Mouse (Mus musculus): Measurements from ENCODE around the gene Gm20379.
A peak's percentile ranks its signal among the peaks of the same experiment; 100 is the strongest.

The Gm20379 gene

DNA sequence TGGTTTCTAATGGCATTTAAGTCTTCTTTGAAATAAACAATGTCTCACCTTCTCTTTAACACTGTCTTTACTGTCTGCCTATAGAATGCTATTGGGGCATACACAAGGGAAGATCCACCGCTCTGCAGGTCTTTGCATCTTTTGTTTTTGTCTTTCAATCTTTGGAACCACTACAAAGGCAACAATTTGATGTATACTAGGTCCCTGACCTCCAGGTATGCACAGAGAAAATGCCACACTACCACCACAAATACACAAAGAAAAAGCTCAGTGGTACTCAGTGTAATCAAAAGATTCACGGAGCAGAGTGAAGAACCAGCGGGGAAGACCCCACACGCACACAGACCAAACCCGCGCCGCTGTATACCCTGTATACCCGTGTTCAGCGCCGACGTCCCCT lies at the start of gene Gm20379:
Gene Gm20379, plus strand, starts transcription at position 301 of the 400 bp plus-strand sequence.
- no peak for DNase-seq (ENCODE audit: low spot score in 2 of 2)

DNA sequence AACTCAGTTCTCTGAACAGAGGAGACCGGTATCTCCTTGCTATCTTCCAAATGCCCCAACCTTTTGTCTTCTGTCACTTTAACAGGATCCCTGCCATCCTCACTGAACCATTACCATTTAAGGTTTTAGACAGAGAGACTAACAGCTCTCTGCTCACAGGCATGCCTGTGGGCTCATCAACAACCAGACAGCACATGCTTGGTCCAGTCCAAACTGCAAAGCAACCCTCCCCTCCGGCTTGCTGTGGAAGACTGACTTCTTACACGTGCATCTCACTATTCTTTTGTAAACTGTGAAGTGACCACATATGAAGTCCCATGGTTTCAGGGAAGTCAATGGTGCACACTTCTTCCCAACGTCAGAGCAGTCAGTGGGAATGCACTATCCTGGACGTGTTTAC lies 44.5 kb upstream of the Gm20379 start:
- DNase-seq (ENCODE audit: low spot score in 2 of 2): no peak

DNA sequence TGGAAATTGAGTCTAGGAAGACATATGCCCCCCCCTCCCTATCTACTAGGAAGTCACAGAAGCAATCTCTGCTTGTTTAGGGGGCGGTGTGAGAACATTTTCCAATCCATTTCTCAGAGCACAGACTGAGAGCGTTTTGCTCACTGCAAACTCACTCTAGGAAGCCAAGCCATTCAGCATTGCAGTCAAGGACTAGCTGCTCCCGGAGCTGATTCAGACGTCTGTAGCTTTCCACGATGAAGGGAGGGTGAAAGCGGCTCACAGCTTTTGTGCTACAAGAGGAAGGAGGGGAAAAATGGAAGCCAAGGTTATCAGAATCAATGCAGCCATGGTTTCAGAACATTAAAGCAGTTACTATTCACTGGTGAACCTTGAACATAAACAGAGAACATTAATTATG lies 42.2 kb upstream of the Gm20379 start:
- no peak for DNase-seq (ENCODE audit: low spot score in 2 of 2)

DNA sequence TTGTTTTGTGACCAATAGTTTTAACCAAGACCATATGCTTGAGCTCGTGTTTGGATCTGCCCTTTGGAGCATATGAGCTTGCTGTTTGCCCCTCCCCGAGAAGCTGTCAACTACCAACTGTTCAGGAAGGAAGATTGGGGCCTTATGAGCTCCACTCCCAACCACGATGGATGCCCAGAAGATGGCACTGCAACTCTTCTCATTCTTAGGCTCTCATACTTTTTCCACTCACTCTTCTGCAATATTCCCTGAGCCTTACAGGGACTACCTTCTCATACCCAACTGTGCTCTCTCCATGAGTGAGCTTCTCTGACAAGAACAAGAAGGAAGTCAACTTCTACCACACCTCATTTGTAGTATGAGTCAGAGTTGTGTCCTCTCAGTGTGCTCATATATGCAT lies 38.7 kb upstream of the Gm20379 start:
- DNase-seq (ENCODE audit: low spot score in 2 of 2): no peak

DNA sequence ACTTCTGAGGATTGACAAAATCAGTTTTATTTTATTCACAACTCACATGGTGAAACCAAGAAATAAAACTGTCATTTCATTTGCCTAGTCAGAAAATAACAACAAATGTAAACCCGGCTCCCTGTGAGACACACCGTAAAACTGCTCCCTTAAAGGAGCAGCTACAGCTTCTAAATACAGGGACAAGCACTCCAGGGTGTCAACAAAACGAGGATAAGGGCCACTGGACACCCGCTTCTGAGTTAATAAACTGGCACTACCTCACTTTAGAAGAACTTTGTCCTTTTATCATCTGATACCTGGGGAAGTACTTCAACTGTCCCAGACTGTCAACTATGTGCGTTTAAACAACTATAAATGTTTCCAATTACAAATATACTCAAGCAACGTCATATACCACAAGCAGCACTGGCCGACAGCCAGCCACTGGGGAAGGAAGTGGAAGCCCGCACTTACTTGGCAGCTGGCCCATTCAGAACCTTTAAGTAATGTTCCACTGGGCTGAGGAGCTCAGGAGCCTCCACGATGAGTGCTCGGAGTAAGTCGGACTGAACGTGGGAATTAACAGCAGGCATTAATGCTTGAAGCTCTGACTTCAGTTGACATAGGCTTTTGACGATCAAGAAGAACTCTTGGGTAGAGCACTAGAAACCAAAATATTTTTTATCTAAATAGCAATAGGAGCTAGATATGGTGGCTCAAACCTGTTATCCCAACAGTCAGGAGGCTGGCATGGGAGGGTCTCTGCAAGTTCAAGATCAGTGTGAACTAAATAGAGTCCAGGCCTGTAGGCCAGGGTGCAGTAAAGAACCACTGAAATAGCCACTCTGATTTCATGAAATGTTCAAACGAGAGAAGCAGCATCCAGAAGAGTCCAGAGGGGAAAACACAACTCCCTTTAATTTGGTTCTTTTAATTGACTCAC lies 31.2 kb upstream of the Gm20379 start:
- peak; percentile 7 to 63 for DNase-seq (ENCODE audit: low spot score in 2 of 2)

DNA sequence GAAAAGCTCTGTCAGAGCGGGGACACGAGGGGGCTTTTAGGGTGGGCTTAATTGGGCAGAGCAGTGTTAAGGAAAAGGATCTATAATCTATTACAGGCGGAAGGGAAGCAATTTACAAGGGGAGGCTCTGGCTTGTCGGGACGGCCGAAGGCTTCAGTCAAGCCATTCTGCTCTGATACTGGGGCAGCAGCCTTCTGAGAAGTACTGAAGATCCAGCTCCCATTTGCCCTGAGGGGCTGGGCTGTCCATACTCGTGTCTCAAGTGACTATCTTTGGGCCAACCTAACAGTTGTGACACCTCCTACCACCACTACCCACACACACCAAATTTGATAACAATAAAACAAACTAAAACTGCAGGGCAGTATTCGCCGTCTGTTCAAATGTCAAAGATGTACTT lies 30.5 kb upstream of the Gm20379 start:
- DNase-seq (ENCODE audit: low spot score in 2 of 2): no peak

DNA sequence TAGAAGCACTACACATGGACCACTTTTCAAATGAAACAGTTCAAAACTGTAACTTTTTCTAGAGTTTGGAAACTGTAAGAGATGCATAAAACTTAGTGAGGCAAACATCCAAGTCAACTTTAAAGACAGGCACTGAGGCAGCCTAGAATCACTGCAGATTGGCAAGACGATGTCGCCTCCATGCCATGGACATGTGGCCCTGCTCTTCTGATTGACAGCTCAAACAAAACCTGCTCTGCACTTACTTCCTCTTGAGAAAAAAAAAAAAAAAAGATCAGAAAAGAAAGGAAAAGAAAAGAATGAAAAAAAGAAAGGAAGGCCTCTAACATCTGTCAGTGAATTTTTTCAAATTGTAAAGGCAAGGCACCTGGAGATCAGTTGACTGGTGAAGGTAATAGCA lies 28.8 kb upstream of the Gm20379 start:
- no peak for DNase-seq (ENCODE audit: low spot score in 2 of 2)

DNA sequence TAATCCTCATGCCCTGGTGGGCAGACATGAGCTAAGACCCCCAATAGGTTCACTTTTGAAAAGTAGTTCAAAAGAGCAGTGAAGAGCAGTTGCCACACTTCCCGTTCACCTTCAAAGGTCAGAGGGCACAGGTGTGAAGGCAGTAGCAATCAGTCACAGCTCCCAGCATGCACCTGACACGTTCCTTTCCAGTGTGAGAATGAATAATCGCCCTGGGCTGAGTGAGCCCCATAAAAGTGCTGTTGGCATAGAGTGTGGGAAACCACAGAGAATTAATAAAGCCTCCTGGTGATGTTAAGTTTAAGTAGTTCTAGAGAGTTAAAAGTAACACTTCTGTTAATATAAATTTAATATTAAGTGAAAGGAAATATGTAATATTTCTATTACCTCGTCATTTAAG lies 14.2 kb upstream of the Gm20379 start:
- no peak for DNase-seq (ENCODE audit: low spot score in 2 of 2)

DNA sequence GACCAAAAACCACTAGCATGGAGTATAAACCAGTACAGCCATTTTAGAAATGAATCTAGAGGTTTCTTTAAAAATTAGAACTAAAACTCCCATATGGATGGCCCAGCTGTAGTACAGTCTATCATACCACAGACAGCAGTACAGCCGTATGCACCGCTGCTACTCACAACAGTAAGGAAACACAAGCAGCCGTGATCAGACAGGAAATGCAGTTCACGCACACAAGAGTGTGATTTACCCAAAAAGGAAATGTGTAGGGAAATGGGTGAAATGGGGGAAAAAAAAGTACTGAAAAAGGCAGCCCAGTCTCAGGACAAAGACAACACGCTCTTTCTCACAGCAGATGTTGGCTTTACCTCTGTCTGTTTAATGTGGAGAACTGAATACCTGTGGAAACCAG lies 11.9 kb upstream of the Gm20379 start:
- no peak for DNase-seq (ENCODE audit: low spot score in 2 of 2)

DNA sequence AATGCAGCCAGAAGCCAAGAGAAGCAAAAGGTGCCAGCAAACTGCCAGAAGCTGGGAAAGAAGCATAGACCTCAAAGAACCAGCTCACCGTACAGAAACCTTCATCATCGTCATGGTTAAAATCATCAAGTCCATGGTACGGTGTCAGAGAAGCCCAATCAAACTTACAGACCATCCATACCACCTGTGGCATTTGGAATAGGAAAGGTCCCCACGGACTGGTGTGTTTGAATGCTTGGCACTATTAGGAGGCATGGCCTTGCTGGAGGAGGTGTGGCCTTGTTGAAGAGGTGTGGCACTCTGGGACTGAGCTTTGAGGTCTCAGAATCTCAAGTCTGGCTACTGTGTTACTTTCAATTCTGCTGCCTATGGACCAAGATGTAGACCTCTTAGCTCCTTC lies 9.3 kb upstream of the Gm20379 start:
- no peak for DNase-seq (ENCODE audit: low spot score in 2 of 2)

DNA sequence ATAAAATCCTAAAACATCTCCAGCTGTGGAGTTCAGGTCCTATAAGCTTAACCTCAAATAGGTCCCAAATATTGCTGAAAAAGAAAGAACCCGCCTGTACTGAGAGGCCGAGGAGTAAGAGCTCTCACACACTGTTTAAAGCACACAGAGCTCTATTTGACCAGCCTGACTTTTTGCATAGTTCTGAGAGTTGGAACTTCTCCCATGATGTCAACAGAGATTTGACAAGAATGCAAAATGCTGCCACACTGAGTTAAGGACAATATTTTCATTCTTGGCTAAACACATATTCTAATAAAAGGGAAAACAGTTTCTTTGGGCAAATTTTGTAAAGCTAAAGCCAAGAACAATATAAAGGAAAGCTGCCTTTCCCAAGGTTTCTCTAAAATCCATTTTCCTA lies 8.8 kb upstream of the Gm20379 start:
- no peak for DNase-seq (ENCODE audit: low spot score in 2 of 2)

DNA sequence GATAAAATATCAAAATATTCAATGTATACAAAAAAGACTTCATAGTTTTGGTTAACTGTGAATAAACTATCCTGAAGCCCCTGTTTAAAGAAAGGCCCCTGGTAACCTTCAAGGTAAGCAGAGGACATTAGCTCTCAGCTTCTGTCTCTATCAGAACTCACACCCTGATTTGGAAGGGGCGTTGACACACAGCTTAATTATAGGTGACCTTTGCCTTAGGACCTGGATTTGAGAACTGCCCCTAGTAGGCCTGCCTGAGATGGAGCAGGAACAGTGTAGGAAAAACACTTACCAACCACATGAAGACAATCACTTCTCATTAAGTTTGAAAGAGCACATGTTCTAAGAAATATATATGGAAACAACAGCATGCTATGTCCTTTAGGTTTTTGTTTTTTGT lies 6.3 kb upstream of the Gm20379 start:
- no peak for DNase-seq (ENCODE audit: low spot score in 2 of 2)

DNA sequence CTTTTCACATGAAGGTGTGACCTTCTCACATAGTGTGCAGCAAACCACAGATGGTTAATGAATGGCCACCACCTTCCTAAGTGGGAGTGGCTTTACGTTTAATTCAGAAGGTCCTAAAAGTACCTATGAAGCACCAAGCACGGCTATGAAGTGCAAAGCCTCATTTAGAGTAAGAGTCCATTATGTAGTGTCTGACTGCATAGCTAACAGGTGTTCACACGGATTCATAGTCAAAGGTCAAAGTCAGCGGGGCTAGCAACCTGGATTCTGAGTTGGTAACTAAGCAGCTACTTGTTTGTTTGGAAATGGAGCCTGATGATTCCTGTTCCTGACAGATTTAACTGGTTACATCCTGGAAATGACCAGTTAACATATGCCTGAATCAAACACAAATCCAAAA lies 4.0 kb upstream of the Gm20379 start:
- DNase-seq (ENCODE audit: low spot score in 2 of 2): no peak

DNA sequence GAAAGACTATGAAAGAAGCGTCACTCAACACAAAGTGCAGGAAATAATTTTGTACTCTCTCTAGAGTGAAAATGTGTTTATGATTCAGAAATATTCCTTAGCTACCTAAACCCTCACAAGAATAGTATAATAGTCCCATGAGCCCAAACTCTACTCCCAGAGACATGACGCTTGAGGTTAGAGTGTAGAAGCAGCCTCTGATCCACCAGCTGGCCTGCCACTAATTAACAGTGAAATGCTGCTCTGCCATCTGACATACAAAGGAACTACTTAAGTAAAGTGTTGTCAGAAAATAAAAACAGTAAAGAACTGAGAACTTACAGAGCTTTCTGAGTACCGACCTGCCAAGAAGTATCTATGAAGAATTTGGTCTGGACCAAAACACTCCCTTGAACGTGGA lies 3.3 kb upstream of the Gm20379 start:
- no peak for DNase-seq (ENCODE audit: low spot score in 2 of 2)

DNA sequence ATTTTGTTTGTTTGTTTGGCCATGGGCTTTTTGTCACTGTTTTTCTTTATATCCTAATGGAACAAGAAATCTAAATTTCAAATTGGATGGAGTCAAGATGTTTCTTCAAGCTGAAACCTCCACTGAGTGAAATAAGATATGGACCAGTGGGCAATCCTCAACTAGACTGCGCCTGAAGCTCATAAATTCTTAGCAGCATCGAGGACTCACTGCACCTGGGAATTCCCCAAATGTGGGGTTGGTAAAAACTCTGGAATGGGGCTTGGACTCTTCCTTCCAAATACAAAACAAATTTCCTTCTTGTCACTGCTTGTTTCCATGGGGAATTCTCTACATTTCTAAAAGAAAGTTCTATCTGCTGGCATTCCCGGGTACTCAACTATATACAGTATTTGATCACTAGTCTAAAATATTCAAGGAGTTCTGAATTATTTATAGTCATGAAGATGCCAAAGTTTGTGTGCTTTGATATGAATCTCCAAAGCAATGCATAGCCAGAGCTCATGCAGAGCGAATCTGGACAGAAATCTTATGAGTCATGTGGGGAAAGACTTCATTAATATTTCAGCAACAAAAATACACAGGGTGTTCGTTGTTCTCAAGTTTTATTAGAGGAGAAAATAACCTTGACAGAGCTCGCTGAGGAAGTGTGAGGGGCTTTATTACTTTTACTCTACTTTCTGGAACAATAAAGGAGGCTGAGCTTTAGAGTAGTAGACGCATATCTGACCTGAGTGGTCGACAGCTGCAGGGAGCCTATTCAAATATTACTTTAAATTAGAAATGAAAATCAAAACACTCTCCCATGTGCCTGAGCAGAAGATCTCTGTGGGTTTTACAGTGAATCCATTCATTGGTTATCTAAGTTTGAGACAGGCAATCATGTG lies 2.5 kb upstream of the Gm20379 start:
- DNase-seq (ENCODE audit: low spot score in 2 of 2): no peak

DNA sequence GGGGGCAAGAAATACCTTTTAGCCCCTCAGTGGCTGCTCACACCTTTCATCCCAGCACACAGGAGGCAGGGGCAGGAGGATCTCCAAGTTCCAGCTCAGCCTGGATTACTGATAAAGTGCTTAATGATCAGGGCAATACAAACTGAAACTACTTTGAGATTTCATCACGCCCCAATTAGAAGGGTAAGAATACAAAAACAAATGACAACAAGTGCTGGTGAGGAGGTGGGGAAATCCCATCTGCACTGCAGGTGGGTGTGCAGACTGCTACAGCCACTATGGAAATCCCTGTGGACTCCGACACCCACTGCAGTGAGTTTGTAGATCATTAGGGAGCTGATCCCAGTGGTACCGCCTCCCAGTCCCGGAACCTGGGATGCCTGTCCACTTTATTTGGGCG lies 1.5 kb upstream of the Gm20379 start:
- no peak for DNase-seq (ENCODE audit: low spot score in 2 of 2)

DNA sequence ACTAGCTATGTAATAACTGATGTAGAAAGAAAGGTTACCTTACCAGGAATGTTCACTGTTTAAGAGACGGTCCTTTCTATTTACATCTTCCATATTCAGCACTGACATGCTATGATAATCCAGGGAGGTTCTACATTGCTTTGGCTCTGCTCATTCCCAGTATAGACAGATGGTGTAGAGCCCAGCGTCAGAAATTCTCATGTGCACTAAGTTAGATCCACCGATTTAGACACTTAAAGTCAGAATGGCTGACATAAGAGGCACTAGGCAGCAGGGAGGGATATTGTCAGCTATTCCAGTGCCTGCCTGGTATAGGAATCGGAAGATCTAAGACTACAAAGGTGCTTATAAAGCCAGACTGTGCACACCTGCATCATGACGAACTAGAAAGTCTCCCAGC lies 8.8 kb downstream of the Gm20379 start:
- no peak for DNase-seq (ENCODE audit: low spot score in 2 of 2)

DNA sequence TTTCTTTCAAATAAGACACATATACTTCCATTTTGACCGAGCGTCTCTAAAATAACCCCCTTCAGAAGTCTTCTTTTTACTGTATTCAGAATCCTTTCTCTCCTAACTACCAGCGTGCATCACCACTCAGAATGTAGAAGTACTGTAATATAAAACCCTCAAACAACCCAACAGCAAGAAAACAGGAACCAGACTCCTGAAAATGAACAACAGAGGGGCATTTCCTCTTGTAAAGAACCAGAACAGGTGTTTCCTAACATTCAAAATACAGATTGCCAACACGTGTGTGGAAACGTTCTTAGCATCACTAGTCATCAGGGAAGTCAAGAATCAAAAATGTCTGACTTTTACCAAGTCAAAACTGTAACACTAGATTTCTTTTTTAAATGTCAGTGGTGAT lies 15.0 kb downstream of the Gm20379 start:
- no peak for DNase-seq (ENCODE audit: low spot score in 2 of 2)

DNA sequence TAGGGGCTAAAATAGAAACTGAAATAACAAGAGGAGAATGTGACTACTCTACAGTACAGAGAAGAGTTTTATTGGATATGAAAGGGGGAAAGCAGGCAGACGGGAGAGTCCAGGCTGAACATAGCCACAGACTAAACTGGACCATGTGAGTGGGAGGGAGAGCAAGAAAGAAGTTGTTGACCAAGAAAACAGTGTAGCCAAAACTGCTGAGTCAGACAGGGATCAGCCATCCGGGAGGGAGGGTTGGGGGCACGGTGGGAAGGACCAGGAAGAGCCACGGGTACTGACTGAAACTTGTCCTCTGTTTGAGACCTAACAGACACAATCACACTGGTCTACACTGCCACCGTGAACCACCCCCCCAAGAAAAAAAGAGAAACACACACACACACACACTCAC lies 20.2 kb downstream of the Gm20379 start:
- no peak for DNase-seq (ENCODE audit: low spot score in 2 of 2)

DNA sequence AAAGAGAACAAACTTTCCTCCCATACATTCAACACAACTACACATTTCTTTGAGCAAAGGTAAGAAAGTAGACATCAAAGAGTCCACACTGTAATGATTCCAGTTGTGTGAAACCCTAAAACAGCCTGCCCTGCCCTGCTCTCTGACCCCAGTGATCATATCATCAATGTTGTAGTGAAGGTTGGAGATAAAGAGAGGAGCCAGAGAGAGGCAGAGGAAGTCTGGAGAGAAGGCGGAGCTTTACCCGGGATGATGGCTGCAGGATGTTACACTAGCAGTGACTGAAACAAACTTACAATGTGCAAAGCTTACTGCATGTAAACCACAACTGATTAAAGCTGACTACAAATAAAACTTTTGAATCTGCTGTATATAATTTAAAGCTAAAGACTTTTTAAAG lies 22.2 kb downstream of the Gm20379 start:
- no peak for DNase-seq (ENCODE audit: low spot score in 2 of 2)

DNA sequence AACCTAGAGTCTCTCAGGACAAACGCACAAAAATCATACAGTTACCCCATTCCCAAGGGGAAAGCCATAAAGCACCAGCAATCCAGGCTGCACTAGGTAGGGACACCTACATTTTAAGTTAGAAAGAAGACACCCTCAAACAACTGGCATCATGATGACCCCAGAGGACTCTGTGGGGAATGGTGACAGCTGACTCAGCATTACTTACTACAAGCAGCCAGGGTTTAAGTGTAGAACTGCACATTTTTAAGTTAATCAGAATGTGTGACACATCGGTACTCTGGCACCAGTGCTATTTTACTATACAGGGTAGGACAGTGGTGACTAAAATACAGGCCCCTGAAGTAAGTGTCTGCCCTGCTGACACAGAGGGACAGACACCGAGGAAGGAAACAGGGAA lies 24.8 kb downstream of the Gm20379 start:
- DNase-seq (ENCODE audit: low spot score in 2 of 2): no peak

DNA sequence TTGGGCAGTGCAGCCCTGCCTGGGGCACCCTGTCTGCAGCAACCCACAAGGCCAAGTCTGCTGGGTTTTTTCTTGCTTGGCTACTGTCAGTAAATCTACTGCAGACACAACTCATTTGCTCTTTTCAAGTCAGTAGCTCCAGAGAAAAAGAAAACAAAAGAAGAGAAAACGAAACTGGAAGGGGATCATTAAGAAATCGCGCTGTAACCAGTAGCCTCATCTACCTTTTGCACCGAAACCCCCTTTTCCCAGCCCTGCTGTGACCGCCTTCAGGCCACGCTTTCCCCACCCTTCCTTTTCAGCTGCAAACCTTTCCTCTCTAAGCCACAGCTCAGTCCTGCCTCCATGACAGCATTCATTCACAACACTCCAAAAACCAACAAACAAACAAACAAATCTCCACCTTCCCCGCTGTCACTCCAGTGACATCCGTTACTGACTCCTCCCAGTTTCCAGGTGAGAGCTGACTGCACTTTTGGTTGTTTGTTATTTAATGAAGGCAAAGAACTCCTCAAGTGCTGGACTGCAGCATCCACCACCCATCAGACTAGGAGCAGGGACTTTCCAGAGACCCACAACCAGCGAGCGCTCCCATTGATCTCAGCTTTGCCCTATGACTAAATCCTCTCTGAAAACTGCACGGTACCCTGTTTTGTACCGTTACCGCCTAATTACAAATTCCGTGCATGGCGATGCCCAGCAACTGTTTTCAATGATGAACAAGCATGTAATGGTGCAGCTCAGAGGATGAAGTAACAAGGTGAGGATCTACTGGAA lies 26.5 kb downstream of the Gm20379 start:
- DNase-seq (ENCODE audit: low spot score in 2 of 2): no peak
